In the genomic region with DNA sequence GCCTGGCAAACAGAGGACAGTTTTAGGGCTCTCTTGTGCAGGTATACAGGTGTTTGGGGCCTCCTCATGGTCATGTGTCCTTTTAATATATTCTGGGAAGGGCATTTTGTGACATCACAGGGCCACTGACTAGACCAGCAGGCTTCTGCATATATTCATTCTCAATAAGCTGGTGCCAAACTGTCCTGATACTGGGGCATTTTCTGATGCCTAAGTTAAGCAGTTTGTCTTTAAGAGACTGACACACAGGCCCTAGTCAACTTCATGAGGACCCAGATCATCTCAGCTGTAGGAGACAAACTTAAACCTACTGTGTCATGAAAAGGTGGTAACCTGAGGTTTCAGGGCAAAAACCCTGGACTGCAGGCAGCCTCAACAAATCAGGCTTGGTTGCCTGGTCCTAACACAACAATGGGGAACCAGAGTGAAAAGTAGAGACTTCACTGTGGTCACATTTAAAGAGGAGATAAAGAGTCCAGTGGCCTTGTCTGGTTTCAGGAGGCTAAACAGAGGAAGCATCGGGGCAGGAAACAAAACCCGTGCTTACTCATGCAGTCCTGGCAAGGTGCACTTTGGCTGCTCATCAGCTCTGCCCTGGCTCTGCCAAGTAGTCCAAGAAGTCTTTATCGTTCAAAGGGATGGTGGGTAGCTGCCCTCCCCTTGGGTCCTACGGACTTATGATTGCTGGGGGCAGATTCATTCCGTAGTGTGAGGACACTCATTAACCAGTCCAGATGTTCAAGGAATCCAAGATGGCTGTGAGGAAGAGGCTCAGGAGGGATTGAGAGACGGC, we compare ENCODE assay signal across 10 mouse cellular contexts. TPM values are rescaled to one million over a fixed set of nuclear protein-coding genes. Genes with fewer than 3 reads are reported as not detected.
DNase-seq lines count a peak whose midpoint lies in the region; ATAC-seq and TF ChIP-seq lines count a peak whose summit lies in the region.
"Had no signal": no experiment of that assay in that cellular context is flagged by ENCODE, and none has a peak within 500 bp of the region (broad histone marks: within the 10 kb centered on the region; RNA-seq: fewer than 3 reads in every experiment).

No protein-coding gene starts in this region.

- no peak for TF ChIP-seq POLR2A in heart, adult 2 months (IDR thresholded peaks at IDR 0.05; ENCODE audit: insufficient read depth, low read depth, low read length)
- no peak for TF ChIP-seq POLR2A in MEL (IDR thresholded peaks at IDR 0.05; ENCODE audit: control insufficient read depth in 1 of 2, insufficient read depth in 1 of 2, low read depth in 1 of 2, low read length in 2 of 2, poor library complexity in 1 of 2)

- intact Hi-C loops in heart, adult 2 months (cut with DNase I): no loop called here

- no peaks in the 10 kb centered on the region for H3K36me3 ChIP-seq in heart, postnatal 0 days (replicated peaks; ENCODE audit: control insufficient read depth, insufficient read depth, low read length)
- no peaks in the 10 kb centered on the region for H3K36me3 ChIP-seq in heart, adult 2 months (ENCODE audit: control insufficient read depth, insufficient read depth, low read length)
- peaks cover 0 to 16% of the 10 kb centered on the region in 2 experiments; a peak in 2 of 4 replicates for H3K36me3 ChIP-seq in MEL (ENCODE audit: control insufficient read depth in 1 of 2, insufficient read depth in 2 of 2, low read length in 2 of 2)
- H3K36me3 ChIP-seq: forebrain, embryonic 15.5 days; limb, embryonic 12.5 days had no signal

- no peak for TF ChIP-seq EP300 in heart, postnatal 0 days (IDR thresholded peaks at IDR 0.05; ENCODE audit: low read depth)
- no peak for TF ChIP-seq EP300 in heart, adult 2 months (IDR thresholded peaks at IDR 0.05; ENCODE audit: insufficient read depth, low read depth, low read length)
- TF ChIP-seq EP300 in MEL (IDR thresholded peaks at IDR 0.05; ENCODE audit: low read depth in 1 of 2, low read length in 2 of 2): peak; percentile 50 to 53; a peak in 3 of 4 replicates

- no peak for TF ChIP-seq RAD21 in MEL (IDR thresholded peaks at IDR 0.05; ENCODE audit: low read depth, low read length)

- WGBS in heart, postnatal 0 days: 63% methylated on average over 6 of the region's 6 CpGs
- WGBS in heart, adult 2 months: 34% methylated on average over 6 of the region's 6 CpGs

- no peak for ATAC-seq in heart, postnatal 0 days (ENCODE audit: insufficient read depth, low read depth)
- ATAC-seq: forebrain, embryonic 15.5 days had no signal

- H3K4me3 ChIP-seq in heart, postnatal 0 days (ENCODE audit: low read depth, low read length): no peak overlapping the region
- H3K4me3 ChIP-seq in heart, adult 2 months: no peak overlapping the region
- H3K4me3 ChIP-seq in MEL (ENCODE audit: control insufficient read depth in 1 of 2, insufficient read depth in 1 of 2, low read depth in 2 of 2, low read length in 2 of 2): no peak overlapping the region
- H3K4me3 ChIP-seq: forebrain, embryonic 15.5 days; limb, embryonic 12.5 days had no signal

- no peaks in the 10 kb centered on the region for H3K79me2 ChIP-seq in heart, adult 2 months (replicated peaks; ENCODE audit: control insufficient read depth, insufficient read depth, low read length)
- no peaks in the 10 kb centered on the region for H3K79me2 ChIP-seq in MEL (ENCODE audit: control insufficient read depth, insufficient read depth, low read length, poor library complexity)

- TF ChIP-seq CTCF in heart, postnatal 0 days (IDR thresholded peaks at IDR 0.05; ENCODE audit: low read depth): no peak
- TF ChIP-seq CTCF in heart, adult 2 months (IDR thresholded peaks at IDR 0.05): no peak
- TF ChIP-seq CTCF in MEL (IDR thresholded peaks at IDR 0.05 in 2 of 3, conservative IDR thresholded peaks at IDR 0.05 in 1 of 3; ENCODE audit: control insufficient read depth in 1 of 3, insufficient read depth in 1 of 3, low read depth in 2 of 3, low read length in 3 of 3, poor library complexity in 1 of 3, severe bottlenecking in 1 of 3): no peak

- H3K9ac ChIP-seq in heart, postnatal 0 days (replicated peaks; ENCODE audit: low read depth, low read length): no peak overlapping the region
- no peak overlapping the region for H3K9ac ChIP-seq in heart, adult 2 months (ENCODE audit: low read depth, low read length)
- no peak overlapping the region for H3K9ac ChIP-seq in MEL (ENCODE audit: control insufficient read depth, low read depth, low read length, poor library complexity, severe bottlenecking)
- H3K9ac ChIP-seq: forebrain, embryonic 15.5 days; limb, embryonic 12.5 days had no signal

- no peaks in the 10 kb centered on the region for H3K4me1 ChIP-seq in heart, postnatal 0 days (ENCODE audit: control insufficient read depth, insufficient read depth)
- H3K4me1 ChIP-seq in heart, adult 2 months (ENCODE audit: control insufficient read depth, insufficient read depth, low read length): peaks cover 12% of the 10 kb centered on the region
- peaks cover 9 to 37% of the 10 kb centered on the region in 2 experiments for H3K4me1 ChIP-seq in MEL (ENCODE audit: control insufficient read depth in 1 of 2, insufficient read depth in 2 of 2, low read length in 2 of 2)
- H3K4me1 ChIP-seq: forebrain, embryonic 15.5 days; limb, embryonic 12.5 days had no signal

- no peaks in the 10 kb centered on the region for H3K27me3 ChIP-seq in heart, postnatal 0 days (ENCODE audit: control insufficient read depth, insufficient read depth, low read length)
- no peaks in the 10 kb centered on the region for H3K27me3 ChIP-seq in heart, adult 2 months (ENCODE audit: control insufficient read depth, insufficient read depth, low read length)
- H3K27me3 ChIP-seq in MEL (ENCODE audit: control insufficient read depth in 1 of 2, insufficient read depth in 2 of 2, low read length in 2 of 2): no peaks in the 10 kb centered on the region; a peak in 1 of 4 replicates
- H3K27me3 ChIP-seq: forebrain, embryonic 15.5 days; limb, embryonic 12.5 days had no signal

- H3K4me2 ChIP-seq in heart, postnatal 0 days (ENCODE audit: low read depth, low read length): no peak overlapping the region
- H3K4me2 ChIP-seq: forebrain, embryonic 15.5 days; limb, embryonic 12.5 days had no signal

- DNase-seq in heart, postnatal 0 days (ENCODE audit: low spot score): no peak
- DNase-seq in heart, adult 2 months: no peak
- DNase-seq in 416B (ENCODE audit: low read depth) (peak; percentile 95), MEL (ENCODE audit: low read depth, low spot score) (peak; percentile 66)
- peak; percentile 72 for DNase-seq in kidney, adult 9 months
- DNase-seq in frontal cortex, adult 2 months (ENCODE audit: extremely low spot score in 1 of 2, low spot score in 1 of 2): no peak
- DNase-seq in layer of hippocampus, postnatal 36 days: no peak

- H3K27ac ChIP-seq in heart, postnatal 0 days (ENCODE audit: low read depth): peak overlapping the region; percentile 3; the same call in 1 of the 2 replicates
- H3K27ac ChIP-seq in heart, adult 2 months: no peak overlapping the region; the same call in 1 of the 2 replicates
- no peak overlapping the region for H3K27ac ChIP-seq in MEL (ENCODE audit: control insufficient read depth, low read depth, low read length)
- H3K27ac ChIP-seq: forebrain, embryonic 15.5 days; limb, embryonic 12.5 days; macrophage had no signal

- no peaks in the 10 kb centered on the region for H3K9me3 ChIP-seq in heart, postnatal 0 days (replicated peaks; ENCODE audit: control insufficient read depth, low read length)
- H3K9me3 ChIP-seq in MEL (replicated peaks; ENCODE audit: insufficient read depth, low read length): no peaks in the 10 kb centered on the region
- H3K9me3 ChIP-seq: forebrain, embryonic 15.5 days; limb, embryonic 12.5 days had no signal

TF ChIP-seq in MEL, 35 proteins besides CTCF, POLR2A, EP300 and RAD21:
- TF ChIP-seq RCOR1 (IDR thresholded peaks at IDR 0.05; ENCODE audit: low read depth, low read length) (peak; percentile 80), ELF1 (IDR thresholded peaks at IDR 0.05; ENCODE audit: low read depth, low read length) (no peak), BHLHE40 (IDR thresholded peaks at IDR 0.05; ENCODE audit: borderline replicate concordance, low read depth, low read length) (peak; percentile 92), MAX (IDR thresholded peaks at IDR 0.05; ENCODE audit: low read length) (0 out of 2 replicates have a peak, but pooled peaks have one; percentile 31), GATA1 (IDR thresholded peaks at IDR 0.05; ENCODE audit: low read depth, low read length) (0 out of 2 replicates have a peak, but pooled peaks have one; percentile 17)

RNA-seq across cellular contexts. Expression of gene Grap, which starts 4.9 kb away (rescaled TPM):
- 4.3 and 10.1 TPM in 2 replicates for total RNA-seq in heart, postnatal 0 days (2014; rRNA removed; ENCODE audit: low replicate concordance)
- 10.3 and 11.0 TPM in 2 replicates for polyA plus RNA-seq in heart, postnatal 0 days (2015; fragmentation: Nextera tagmentation; extraction: Ambion mirVana)
- total RNA-seq in heart, adult 2 months (2021): 10 to 100 TPM; 10.6 to 11.3 TPM
- polyA plus RNA-seq in heart, adult 2 months (2012; rRNA removed): 10.5 and 11.7 TPM in 2 replicates
- 1.8 TPM in 2 replicates for total RNA-seq in MEL (2012; rRNA removed)
- polyA plus RNA-seq in MEL (2012; ENCODE audit: insufficient read depth in 1 of 2, insufficient read length in 2 of 2, low read depth in 1 of 2, low replicate concordance in 2 of 2, missing spikeins in 1 of 2): 1 to 10 TPM in 1 of 2 experiments, not detected in 1; 2.3 TPM
- polyA plus RNA-seq in frontal cortex, adult 2 months (2012; rRNA removed): 6.6 and 7.2 TPM in 2 replicates
- total RNA-seq in layer of hippocampus, postnatal 36 days (2021): 1 to 10 TPM; 4.5 to 6.9 TPM

RNA-seq across cellular contexts. Expression of gene Fam83g, which starts 35.7 kb away (rescaled TPM):
- total RNA-seq in heart, postnatal 0 days (2014; rRNA removed; ENCODE audit: low replicate concordance): 0.62 and 2.6 TPM in 2 replicates
- 0.15 and 0.18 TPM in 2 replicates for polyA plus RNA-seq in heart, postnatal 0 days (2015; fragmentation: Nextera tagmentation; extraction: Ambion mirVana)
- under 1 TPM; 0.26 to 0.30 TPM for total RNA-seq in heart, adult 2 months (2021)
- polyA plus RNA-seq in heart, adult 2 months (2012; rRNA removed): 0.20 and 0.29 TPM in 2 replicates
- 6.2 and 9.7 TPM in 2 replicates for total RNA-seq in MEL (2012; rRNA removed)
- polyA plus RNA-seq in MEL (2012; ENCODE audit: insufficient read depth in 1 of 2, insufficient read length in 2 of 2, low read depth in 1 of 2, low replicate concordance in 2 of 2, missing spikeins in 1 of 2): 1 to 10 TPM in 1 of 2 experiments, not detected in 1; 5.4 TPM
- polyA plus RNA-seq in frontal cortex, adult 2 months (2012; rRNA removed): 0.06 and 0.13 TPM in 2 replicates
- total RNA-seq in layer of hippocampus, postnatal 36 days (2021): not detected
- polyA plus RNA-seq: macrophage had no signal

Comparison
In these comparisons a context has a peak if more than half of its experiments do, and no peak if none do; other contexts are left out.
1. DNase-seq: peak in 416B (single experiment), MEL (single experiment) and kidney, adult 9 months (single experiment); none in heart, postnatal 0 days (single experiment), heart, adult 2 months (0 of 2), frontal cortex, adult 2 months (0 of 2) and layer of hippocampus, postnatal 36 days (0 of 2).